Mouse (Mus musculus) lung, adult 2 months (tissue): ENCODE results near the gene D930020B18Rik. TPM values are rescaled to one million over a fixed set of nuclear protein-coding genes. Genes with fewer than 3 reads are reported as not detected.

Experiments
- DNase-seq: peaks from one replicate; pipeline ENCODE4 v3.0.0; 2022
- H3K4me1 ChIP-seq: fragments of 200-500 bp; 2 replicates; pipeline ENCODE4 v1.6.1; 2011; ENCODE audit warnings: low read length; ENCODE audit not compliant: control insufficient read depth, insufficient read depth
- H3K4me3 ChIP-seq: fragments of 200-500 bp; replicated peaks from 2 replicates; pipeline ENCODE3; 2011; ENCODE audit warnings: low read depth, mild to moderate bottlenecking, control low read depth, low read length; ENCODE audit errors: extremely low read depth
- CTCF ChIP-seq: fragments of 200-500 bp; IDR thresholded peaks from 2 replicates; pipeline ENCODE4 v1.5.1; 2011; ENCODE audit warnings: mild to moderate bottlenecking, low read length, control low read depth; ENCODE audit not compliant: insufficient read depth
- POLR2A ChIP-seq: fragments of 200-500 bp; IDR thresholded peaks from 2 replicates; pipeline ENCODE4 v1.6.1; 2011; ENCODE audit warnings: low read depth, mild to moderate bottlenecking, control low read depth, low read length, borderline replicate concordance; ENCODE audit errors: extremely low read depth
- WGBS: fragments of 180-500 bp; shearing (Covaris S2); methylation state at CpG from one replicate; pipeline ENCODE4 v1.1.7; 2018; 5-methylcytosine and 5-hydroxymethylcytosine counted together
- polyA plus RNA-seq: library from polyadenylated mRNA; depleted of rRNA; stranded (reverse); fragments of >200 nt; gene quantifications from 2 replicates; pipeline ENCODE4 v1.2.3, GENCODE M21; 2012

Gene D930020B18Rik
- polyA plus RNA-seq, 1 experiment = 0.59 TPM

DNA sequence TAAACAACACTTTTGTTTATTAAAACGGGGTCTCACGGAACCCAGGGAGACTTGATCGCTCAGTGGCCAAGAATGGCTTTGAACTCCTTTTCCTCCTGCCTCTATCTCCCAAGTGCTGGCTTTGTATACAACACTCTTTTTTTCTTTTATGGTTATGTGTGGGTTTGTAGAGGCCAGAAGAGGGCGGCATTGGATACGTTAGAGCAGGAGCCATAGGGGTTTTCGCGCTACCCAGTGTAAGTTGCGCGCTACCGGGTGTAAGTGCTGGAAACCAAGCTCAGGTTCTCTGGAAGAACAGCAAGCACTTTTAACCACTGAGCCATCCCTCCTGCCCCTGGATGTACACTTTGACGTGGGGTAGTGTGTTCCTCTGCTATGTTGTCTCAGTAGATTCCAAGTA, 53.2 kb downstream of the D930020B18Rik start:
- Histone ChIP-seq H3K4me1 (no peaks in the 10 kb centered on the region), H3K4me3 (no peak overlapping the region)
- DNase-seq = no peak
- TF ChIP-seq POLR2A (no peak), CTCF (no peak)
- 85% methylated on average over 11 of the region's 11 CpGs for WGBS

GRCm38 (mm10) chr10:121701296-121702248, 60.2 kb downstream of the D930020B18Rik start:
- WGBS = 45% methylated on average over 11 of the region's 11 CpGs
- DNase-seq = peak; percentile 23
- no peak for TF ChIP-seq POLR2A
- peak; percentile 46; the same call in 1 of the 2 replicates for TF ChIP-seq CTCF
- Histone ChIP-seq H3K4me1 (no peaks in the 10 kb centered on the region), H3K4me3 (no peak overlapping the region)

DNA sequence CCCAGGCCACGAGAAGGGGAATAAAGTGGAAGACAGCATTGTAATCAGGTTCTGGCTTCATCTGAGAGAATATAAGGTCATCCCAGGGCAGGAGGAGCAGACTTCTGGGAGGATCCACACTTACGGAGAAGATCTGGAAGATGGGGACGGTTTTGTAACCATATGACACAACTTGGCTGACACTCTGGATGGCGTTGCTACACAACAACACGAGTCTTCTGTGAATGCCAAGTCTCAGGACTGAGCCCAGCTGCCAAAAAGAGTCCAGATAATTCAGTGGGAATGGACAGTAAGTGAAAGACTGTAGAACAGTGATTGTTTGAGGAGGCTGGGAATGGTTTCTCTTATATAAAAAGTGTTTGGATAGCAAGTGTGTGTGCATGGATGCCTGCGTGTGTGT, 62.2 kb downstream of the D930020B18Rik start:
- no peak for DNase-seq
- WGBS = 57% methylated on average over 6 of the region's 6 CpGs
- TF ChIP-seq CTCF = no peak

GRCm38 (mm10) chr10:121704871-121705270, 63.5 kb downstream of the D930020B18Rik start:
- DNase-seq = no peak
- H3K4me1 ChIP-seq = no peaks in the 10 kb centered on the region
- WGBS = 83% methylated on average over 6 of the region's 6 CpGs
- no peak overlapping the region for H3K4me3 ChIP-seq
- no peak for TF ChIP-seq POLR2A
- no peak for TF ChIP-seq CTCF

More for the DNA sequence above, 62.2 kb downstream of the D930020B18Rik start:
- no peak overlapping the region for H3K4me3 ChIP-seq
- H3K4me1 ChIP-seq = no peaks in the 10 kb centered on the region

GRCm38 (mm10) chr10:121705399-121706163, 64.2 kb downstream of the D930020B18Rik start:
- WGBS = 66% methylated on average over 15 of the region's 15 CpGs
- no peaks in the 10 kb centered on the region for H3K4me1 ChIP-seq
- TF ChIP-seq CTCF (no peak), POLR2A (no peak)
- DNase-seq = peak; percentile 31
- no peak overlapping the region for H3K4me3 ChIP-seq

GRCm38 (mm10) chr10:121716862-121717261, 75.5 kb downstream of the D930020B18Rik start:
- TF ChIP-seq CTCF (no peak), POLR2A (no peak)
- no peak overlapping the region for H3K4me3 ChIP-seq
- no peaks in the 10 kb centered on the region for H3K4me1 ChIP-seq
- no peak for DNase-seq

DNA sequence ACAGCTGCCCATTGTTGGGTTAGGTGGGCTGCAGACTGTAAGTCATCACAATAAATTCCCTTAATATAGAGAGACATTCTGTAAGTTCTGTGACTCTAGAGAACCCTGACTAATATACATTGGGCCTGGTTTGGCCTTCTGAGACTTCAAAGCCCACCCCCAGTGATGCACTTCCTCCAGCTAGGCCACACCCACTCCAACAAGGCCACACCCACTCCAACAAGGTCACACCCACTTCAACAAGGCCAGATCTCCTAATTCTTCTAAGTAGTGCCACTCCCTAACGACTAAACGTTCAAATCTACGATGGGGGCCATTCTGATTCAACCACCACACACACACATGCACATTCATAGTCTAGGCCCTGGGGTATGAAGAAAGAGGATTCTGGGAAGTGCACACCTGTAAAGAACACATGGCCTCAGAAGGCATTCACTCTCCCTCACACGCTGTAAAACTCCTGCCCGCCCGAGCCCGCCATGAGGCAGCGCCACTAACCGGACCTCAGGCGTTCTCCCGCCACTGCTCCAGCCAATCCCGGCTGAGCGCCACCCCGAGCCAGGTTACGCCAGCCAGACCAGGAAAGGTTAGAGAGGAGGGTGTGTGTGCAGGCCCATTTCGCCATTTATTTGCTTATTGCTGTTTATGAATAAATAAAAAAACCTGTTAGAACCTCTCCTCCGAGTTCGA, 77.7 kb downstream of the D930020B18Rik start:
- 95% methylated on average over 18 of the region's 18 CpGs for WGBS
- Histone ChIP-seq H3K4me1 (no peaks in the 10 kb centered on the region), H3K4me3 (no peak overlapping the region)
- TF ChIP-seq POLR2A = no peak
- no peak for TF ChIP-seq CTCF
- DNase-seq = no peak

- no peak for TF ChIP-seq CTCF
- no peak for TF ChIP-seq POLR2A
- no peaks in the 10 kb centered on the region for H3K4me1 ChIP-seq
- 95% methylated on average over 13 of the region's 13 CpGs for WGBS
- H3K4me3 ChIP-seq = no peak overlapping the region
- no peak for DNase-seq
Measured at GRCm38 (mm10) chr10:121720701-121721100, 79.3 kb downstream of the D930020B18Rik start.

- DNase-seq = no peak
- Histone ChIP-seq H3K4me1 (no peaks in the 10 kb centered on the region), H3K4me3 (no peak overlapping the region)
- WGBS = 73% methylated on average over 4 of the region's 4 CpGs
- no peak for TF ChIP-seq POLR2A
- no peak for TF ChIP-seq CTCF
Measured at GRCm38 (mm10) chr10:121726505-121726904, 85.1 kb downstream of the D930020B18Rik start.
